Mouse (Mus musculus) liver, postnatal 0 days (tissue): ENCODE results near the gene Ppm1k.

Experiments
- CTCF ChIP-seq: sonication (generic); IDR thresholded peaks from 2 replicates; pipeline ENCODE4 v1.5.1; 2016; ENCODE audit warnings: antibody characterized with exemption, low read depth
- EP300 ChIP-seq: IDR thresholded peaks from 2 replicates; pipeline ENCODE4 v1.6.1; 2016; ENCODE audit warnings: antibody characterized with exemption, low read depth, mild to moderate bottlenecking

GRCm38 (mm10) chr6:57499209-57499608 lies 36.1 kb downstream of the Ppm1k start:
- TF ChIP-seq EP300 (no peak), CTCF (no peak)
